Mouse (Mus musculus) ES-Bruce4 (cell line): ENCODE results near the gene Prlr. TPM values are rescaled to one million over a fixed set of nuclear protein-coding genes. Genes with fewer than 3 reads are reported as not detected.

Experiments
- H3K27ac ChIP-seq: 2 replicates; pipeline ENCODE4 v1.5.1; 2012; ENCODE audit warnings: low read length, inconsistent platforms; ENCODE audit not compliant: insufficient read depth
- H3K27me3 ChIP-seq: 2 replicates; pipeline ENCODE4 v1.6.1; 2012; ENCODE audit warnings: mild to moderate bottlenecking, low read length, inconsistent platforms; ENCODE audit not compliant: control insufficient read depth, poor library complexity, insufficient read depth, severe bottlenecking
- H3K36me3 ChIP-seq: 2 replicates; pipeline ENCODE4 v1.6.1; 2012; ENCODE audit warnings: inconsistent platforms, mild to moderate bottlenecking, low read length, moderate library complexity; ENCODE audit not compliant: control insufficient read depth, poor library complexity, insufficient read depth, severe bottlenecking
- H3K4me1 ChIP-seq: one replicate; pipeline ENCODE4 v1.8.1; 2011; ENCODE audit warnings: low read length; ENCODE audit not compliant: control insufficient read depth, insufficient read depth
- H3K4me3 ChIP-seq: 2 replicates; pipeline ENCODE4 v1.5.1; 2011; ENCODE audit warnings: low read depth, mild to moderate bottlenecking, low read length
- H3K9ac ChIP-seq: 2 replicates; pipeline ENCODE4 v1.6.1; 2012; ENCODE audit warnings: low read depth, mild to moderate bottlenecking, inconsistent platforms; ENCODE audit not compliant: poor library complexity, severe bottlenecking
- H3K9me3 ChIP-seq: replicated peaks from 2 replicates; pipeline ENCODE4 v1.6.1; 2012; ENCODE audit warnings: mild to moderate bottlenecking, low read length, inconsistent platforms; ENCODE audit not compliant: control insufficient read depth, poor library complexity, insufficient read depth, severe bottlenecking
- CTCF ChIP-seq: IDR thresholded peaks from one replicate; pipeline ENCODE4 v1.8.1; 2011; ENCODE audit warnings: low read depth, low read length
- EP300 ChIP-seq: IDR thresholded peaks from 2 replicates; pipeline ENCODE4 v1.6.1; 2011; ENCODE audit warnings: low read depth, low read length; ENCODE audit not compliant: insufficient read depth
- POLR2A ChIP-seq: IDR thresholded peaks from one replicate; pipeline ENCODE4 v1.8.1; 2011; ENCODE audit warnings: low read length; ENCODE audit not compliant: insufficient read depth
- polyA plus RNA-seq: library from polyadenylated mRNA; stranded (reverse); fragments of >200 nt; gene quantifications from 2 replicates; pipeline ENCODE4 v1.2.4, GENCODE M21; 2011; ENCODE audit warnings: low read depth; ENCODE audit not compliant: missing spikeins, insufficient read depth, insufficient read length

The Prlr gene
- polyA plus RNA-seq, 1 experiment = 2.6 TPM

DNA sequence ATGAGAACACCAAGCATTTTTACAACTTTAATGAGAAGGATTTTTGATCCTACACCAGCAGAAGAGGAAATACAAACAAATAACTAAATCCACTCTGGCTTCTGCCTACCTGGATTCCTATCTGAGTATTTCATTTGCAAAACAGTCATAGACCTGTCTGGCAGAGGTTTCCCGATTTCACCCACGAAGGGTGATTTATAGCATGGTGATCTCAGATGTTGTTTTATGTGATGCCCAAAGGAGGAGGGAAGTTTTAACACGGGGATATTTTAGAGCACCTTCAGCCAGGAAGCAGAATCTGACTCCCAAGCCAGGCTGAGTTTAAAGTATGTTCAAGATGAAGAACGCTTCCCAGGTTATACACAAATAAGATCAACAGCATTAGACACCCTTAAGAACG, 134.8 kb downstream of the Prlr start:
- Histone ChIP-seq H3K4me1 (no peaks in the 10 kb centered on the region), H3K27ac (no peak overlapping the region)

DNA sequence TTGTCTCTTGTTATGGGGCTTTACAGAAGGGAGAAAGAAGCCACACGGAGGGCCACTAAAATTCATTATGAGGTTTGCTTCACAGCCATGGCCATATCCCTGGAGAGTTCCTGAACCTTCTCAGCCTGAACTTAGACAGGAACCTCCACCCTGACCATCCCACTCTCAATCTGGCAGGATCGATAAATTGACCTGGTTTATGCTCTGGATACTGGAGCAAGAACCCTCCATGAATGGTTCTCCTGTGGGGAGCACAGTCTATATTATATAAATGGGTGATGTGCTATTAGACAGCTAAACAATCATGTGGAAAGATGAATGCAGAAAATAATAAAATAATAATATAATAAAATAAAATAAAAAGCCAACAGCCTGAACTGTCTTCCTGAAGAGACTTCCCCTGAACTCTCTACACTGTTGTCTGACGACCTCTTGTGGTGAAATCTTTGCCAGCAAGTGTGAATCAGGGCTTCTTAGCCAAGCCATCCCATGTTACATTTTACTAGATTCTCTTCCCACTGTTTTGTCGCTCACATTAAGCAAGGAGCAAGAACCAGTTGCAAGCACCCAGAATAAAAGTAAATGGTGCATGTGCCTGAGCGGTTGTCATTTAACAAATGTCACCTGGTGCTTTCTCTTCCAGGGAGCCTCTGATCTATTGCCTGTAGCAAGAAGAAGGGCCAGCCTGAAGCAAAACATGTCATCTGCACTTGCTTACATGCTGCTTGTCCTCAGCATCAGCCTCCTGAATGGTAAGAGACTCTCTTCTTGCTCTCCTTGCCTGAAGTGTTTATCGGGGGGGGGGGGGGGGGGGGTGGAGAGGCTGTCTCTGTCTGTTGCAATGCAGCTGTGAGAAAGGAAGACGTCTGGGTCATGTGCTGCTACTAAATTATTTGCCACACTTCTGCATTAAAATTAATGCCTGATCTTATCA, 136.8 kb downstream of the Prlr start:
- H3K9ac ChIP-seq = no peak overlapping the region
- H3K9me3 ChIP-seq = no peaks in the 10 kb centered on the region
- no peaks in the 10 kb centered on the region for H3K36me3 ChIP-seq
- no peak overlapping the region for H3K4me3 ChIP-seq
- no peaks in the 10 kb centered on the region for H3K27me3 ChIP-seq
- H3K4me1 ChIP-seq = no peaks in the 10 kb centered on the region
- H3K27ac ChIP-seq = no peak overlapping the region
- no peak for TF ChIP-seq CTCF

More for the DNA sequence above, 134.8 kb downstream of the Prlr start:
- H3K36me3 ChIP-seq = no peaks in the 10 kb centered on the region
- H3K9me3 ChIP-seq = no peaks in the 10 kb centered on the region
- no peak overlapping the region for H3K4me3 ChIP-seq
- H3K27me3 ChIP-seq = no peaks in the 10 kb centered on the region; the same call in 1 of the 2 replicates
- H3K9ac ChIP-seq = no peak overlapping the region
- TF ChIP-seq EP300 (no peak), CTCF (no peak), POLR2A (no peak)

DNA sequence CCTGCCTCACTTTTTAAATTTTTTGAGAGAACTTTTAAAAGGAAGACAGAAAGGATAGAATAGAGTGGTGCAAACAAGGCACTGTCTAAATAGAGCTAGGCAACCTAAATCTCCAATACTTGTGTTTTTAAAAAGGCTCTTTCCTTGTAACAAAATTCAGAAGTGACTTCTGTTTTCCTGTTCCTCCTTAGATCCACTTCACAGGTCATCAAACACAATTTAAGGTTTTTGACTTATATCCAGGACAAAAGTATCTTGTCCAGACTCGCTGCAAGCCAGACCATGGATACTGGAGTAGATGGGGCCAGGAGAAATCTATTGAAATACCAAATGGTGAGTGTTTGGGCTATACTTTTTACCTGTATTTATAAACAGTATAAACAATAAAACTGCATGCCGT, 148.0 kb downstream of the Prlr start, which contains the start of gene Gm21973:
TSS of gene Gm21973 (plus strand) at position 301 of the 400 bp plus-strand sequence.
- Histone ChIP-seq H3K9ac (no peak within 1 kb of the TSS), H3K36me3 (no peaks in the 10 kb centered on the region), H3K4me1 (no peaks in the 10 kb centered on the region), H3K4me3 (no peak within 1 kb of the TSS), H3K27ac (no peak within 1 kb of the TSS), H3K27me3 (no peaks in the 10 kb centered on the region), H3K9me3 (no peaks in the 10 kb centered on the region)
- no peak for TF ChIP-seq EP300
- TF ChIP-seq CTCF = no peak

DNA sequence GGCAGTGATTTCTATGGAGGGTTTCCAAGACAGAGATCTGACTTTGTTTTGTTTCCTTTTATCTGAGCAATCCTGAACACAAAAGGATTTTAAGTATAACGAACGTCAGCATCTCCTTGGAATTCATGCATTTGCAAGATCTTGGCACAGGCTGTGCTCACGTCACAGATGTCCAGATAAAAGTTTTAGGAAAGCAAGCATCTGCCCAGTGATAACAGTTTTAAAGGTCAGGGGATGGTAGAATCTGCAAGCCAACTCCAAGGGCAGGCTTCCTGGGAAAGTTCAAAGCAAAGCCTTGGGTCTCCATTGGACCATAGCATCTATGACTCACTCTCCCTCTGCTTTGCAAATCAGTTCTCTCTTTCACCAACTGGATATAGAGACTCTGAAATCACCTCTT, 153.6 kb downstream of the Prlr start:
- Histone ChIP-seq H3K36me3 (no peaks in the 10 kb centered on the region), H3K9me3 (no peaks in the 10 kb centered on the region), H3K4me1 (no peaks in the 10 kb centered on the region), H3K27ac (no peak overlapping the region), H3K27me3 (no peaks in the 10 kb centered on the region), H3K4me3 (no peak overlapping the region), H3K9ac (no peak overlapping the region)
- TF ChIP-seq CTCF (no peak), EP300 (no peak), POLR2A (no peak)

DNA sequence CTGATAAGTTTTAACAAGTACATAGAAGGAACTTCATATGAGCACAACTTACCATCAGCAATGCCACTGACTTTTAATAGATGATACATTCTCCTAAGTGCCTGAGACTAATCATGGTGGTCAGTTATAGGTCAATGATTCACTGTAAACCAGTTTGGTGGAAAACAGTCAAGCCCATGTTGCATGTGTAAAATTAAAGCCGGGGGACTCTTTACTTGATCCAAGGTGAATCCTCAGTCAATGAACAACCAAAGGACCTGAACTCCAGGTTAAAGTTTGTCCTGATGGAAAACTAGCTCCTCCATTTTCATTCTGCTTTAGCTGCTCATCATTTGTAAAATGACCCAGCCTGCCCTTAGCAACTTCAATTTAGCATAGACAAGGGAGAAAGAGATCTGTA, 155.5 kb downstream of the Prlr start:
- Histone ChIP-seq H3K27me3 (no peaks in the 10 kb centered on the region), H3K9me3 (no peaks in the 10 kb centered on the region), H3K4me1 (no peaks in the 10 kb centered on the region), H3K9ac (no peak overlapping the region), H3K4me3 (no peak overlapping the region), H3K36me3 (no peaks in the 10 kb centered on the region), H3K27ac (no peak overlapping the region)
- TF ChIP-seq EP300 (no peak), POLR2A (no peak), CTCF (no peak)

DNA sequence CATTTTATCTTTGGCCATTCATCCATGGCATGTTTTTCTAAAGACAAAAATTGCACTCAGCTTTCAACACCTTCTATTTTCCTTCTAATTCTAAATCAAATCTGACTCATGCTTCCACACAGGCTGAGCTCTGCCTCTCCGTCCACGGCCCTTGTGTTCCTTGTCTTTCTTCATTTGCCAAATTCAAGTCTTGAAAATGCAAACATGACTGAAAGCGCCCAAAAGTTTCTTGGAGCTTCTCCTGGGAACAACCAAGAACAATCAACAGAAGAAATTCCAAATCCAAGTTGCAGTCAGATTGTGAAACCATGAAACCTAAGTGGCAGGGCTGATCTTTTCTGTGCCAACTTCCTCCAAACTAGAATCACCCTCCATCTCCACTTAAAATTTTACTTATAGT, 161.6 kb downstream of the Prlr start:
- Histone ChIP-seq H3K4me1 (no peaks in the 10 kb centered on the region), H3K9me3 (no peaks in the 10 kb centered on the region), H3K4me3 (no peak overlapping the region), H3K27me3 (no peaks in the 10 kb centered on the region), H3K9ac (no peak overlapping the region), H3K27ac (no peak overlapping the region), H3K36me3 (no peaks in the 10 kb centered on the region)
- TF ChIP-seq POLR2A (no peak), EP300 (no peak), CTCF (no peak)
